In genomic region chr1:74297269-74297668, GRCm38 (mm10) we compare ENCODE assay signal across 8 mouse cellular contexts. TPM values are rescaled to one million over a fixed set of nuclear protein-coding genes. Genes with fewer than 3 reads are reported as not detected.
A peak's percentile ranks its signal among the peaks of the same experiment; 100 is the strongest.
DNase-seq lines count a peak whose midpoint lies in the region; ATAC-seq lines count a peak whose summit lies in the region.

No protein-coding gene starts in this region.

- ATAC-seq in hindbrain, embryonic 11.5 days (ENCODE audit: low FRiP score) = no peak
- no peak for ATAC-seq in megakaryocyte-erythroid progenitor cell, adult 5-6 weeks (replicated peaks; ENCODE audit: low FRiP score, low TSS enrichment, poor library complexity, severe bottlenecking)

- no peaks in the 10 kb centered on the region; the same call in 1 of the 2 replicates for H3K27me3 ChIP-seq in hindbrain, embryonic 10.5 days (ENCODE audit: insufficient read depth, poor library complexity, severe bottlenecking)
- H3K27me3 ChIP-seq in hindbrain, embryonic 11.5 days (ENCODE audit: control insufficient read depth, insufficient read depth, low read length) = no peaks in the 10 kb centered on the region

- 75% methylated on average over 3 of the region's 3 CpGs for WGBS in hindbrain, embryonic 10.5 days
- 78% methylated on average over 3 of the region's 3 CpGs for WGBS in hindbrain, embryonic 11.5 days

- no peaks in the 10 kb centered on the region for H3K9me3 ChIP-seq in hindbrain, embryonic 10.5 days
- no peaks in the 10 kb centered on the region for H3K9me3 ChIP-seq in hindbrain, embryonic 11.5 days (ENCODE audit: control insufficient read depth, low read length)

- peaks cover 20% of the 10 kb centered on the region for H3K36me3 ChIP-seq in hindbrain, embryonic 10.5 days
- no peaks in the 10 kb centered on the region for H3K36me3 ChIP-seq in hindbrain, embryonic 11.5 days (ENCODE audit: control insufficient read depth, insufficient read depth, low read length)

- peak overlapping the region; percentile 80 for H3K27ac ChIP-seq in hindbrain, embryonic 10.5 days
- no peak overlapping the region for H3K27ac ChIP-seq in hindbrain, embryonic 11.5 days (ENCODE audit: low read depth, low read length)
- H3K27ac ChIP-seq in brown adipose tissue, adult 24 weeks (replicated peaks; ENCODE audit: low read depth, low read length) = peak overlapping the region; percentile 92

- H3K4me2 ChIP-seq in hindbrain, embryonic 11.5 days (replicated peaks; ENCODE audit: low read depth, low read length) = no peak overlapping the region

- no peak overlapping the region for H3K4me3 ChIP-seq in hindbrain, embryonic 10.5 days
- H3K4me3 ChIP-seq in hindbrain, embryonic 11.5 days (ENCODE audit: low read depth, low read length) = no peak overlapping the region
- no peak overlapping the region for H3K4me3 ChIP-seq in brown adipose tissue, adult 24 weeks (ENCODE audit: insufficient read depth, low read depth, low read length)

- no peak for DNase-seq in hindbrain, embryonic 10.5 days (ENCODE audit: low spot score)
- no peak for DNase-seq in hindbrain, embryonic 11.5 days (ENCODE audit: low spot score)
- peak; percentile 54 for DNase-seq in heart, postnatal 4 days
- peak; percentile 73 for DNase-seq in lung, postnatal 36 days
- DNase-seq in spleen, adult 18-20 months = no peak
- DNase-seq in left cerebral cortex, postnatal 36 days (ENCODE audit: low spot score in 2 of 2) = no peak

- intact Hi-C loops in left cerebral cortex, postnatal 36 days (cut with DNase I) = no loop called here

- peaks cover 29% of the 10 kb centered on the region for H3K4me1 ChIP-seq in hindbrain, embryonic 10.5 days (replicated peaks)
- no peaks in the 10 kb centered on the region for H3K4me1 ChIP-seq in hindbrain, embryonic 11.5 days (replicated peaks; ENCODE audit: control insufficient read depth, insufficient read depth, low read length)
- H3K4me1 ChIP-seq in brown adipose tissue, adult 24 weeks (ENCODE audit: control insufficient read depth, insufficient read depth, insufficient read length, low read length) = peaks cover 73% of the 10 kb centered on the region

- H3K9ac ChIP-seq in hindbrain, embryonic 11.5 days (ENCODE audit: low read depth, low read length) = no peak overlapping the region

RNA-seq across cellular contexts. Expression of gene Tmbim1, which starts 8.2 kb away (rescaled TPM):
- polyA plus RNA-seq in hindbrain, embryonic 10.5 days (2016; fragmentation: Nextera tagmentation; extraction: Ambion mirVana) = 11.6 and 12.6 TPM in 2 replicates
- 8.6 and 9.1 TPM in 2 replicates for polyA plus RNA-seq in hindbrain, embryonic 11.5 days (2014; fragmentation: Nextera tagmentation; extraction: Ambion mirVana)
- 34.6 and 41.7 TPM in 2 replicates for polyA plus RNA-seq in brown adipose tissue, adult 24 weeks (2012; ENCODE audit: insufficient read depth, insufficient read length, missing spikeins)
- total RNA-seq in heart, postnatal 4 days (2021) = 10 to 100 TPM; 43.4 to 44.3 TPM
- total RNA-seq in megakaryocyte-erythroid progenitor cell, adult 5-6 weeks (2014; fragmentation: Nextera tagmentation) = 10.1 and 16.8 TPM in 2 replicates
- total RNA-seq in megakaryocyte-erythroid progenitor cell, adult 5-6 weeks (2017) = 13.6 and 13.9 TPM in 2 replicates
- total RNA-seq in left cerebral cortex, postnatal 36 days (2021) = 10 to 100 TPM; 21.5 to 26.4 TPM

RNA-seq across cellular contexts. Expression of gene Pnkd, which starts 12.5 kb away (rescaled TPM):
- 111 and 120 TPM in 2 replicates for polyA plus RNA-seq in hindbrain, embryonic 10.5 days (2016; fragmentation: Nextera tagmentation; extraction: Ambion mirVana)
- polyA plus RNA-seq in hindbrain, embryonic 11.5 days (2014; fragmentation: Nextera tagmentation; extraction: Ambion mirVana) = 85.4 and 99.4 TPM in 2 replicates
- 117 and 146 TPM in 2 replicates for polyA plus RNA-seq in brown adipose tissue, adult 24 weeks (2012; ENCODE audit: insufficient read depth, insufficient read length, missing spikeins)
- total RNA-seq in heart, postnatal 4 days (2021) = 100 to 1,000 TPM; 198 to 211 TPM
- 22.4 and 50.1 TPM in 2 replicates for total RNA-seq in megakaryocyte-erythroid progenitor cell, adult 5-6 weeks (2014; fragmentation: Nextera tagmentation)
- 14.1 and 22.8 TPM in 2 replicates for total RNA-seq in megakaryocyte-erythroid progenitor cell, adult 5-6 weeks (2017)
- total RNA-seq in left cerebral cortex, postnatal 36 days (2021) = 100 to 1,000 TPM; 151 to 166 TPM

RNA-seq across cellular contexts. Expression of gene Aamp, which starts 12.7 kb away (rescaled TPM):
- 238 and 248 TPM in 2 replicates for polyA plus RNA-seq in hindbrain, embryonic 10.5 days (2016; fragmentation: Nextera tagmentation; extraction: Ambion mirVana)
- 189 and 198 TPM in 2 replicates for polyA plus RNA-seq in hindbrain, embryonic 11.5 days (2014; fragmentation: Nextera tagmentation; extraction: Ambion mirVana)
- 66.7 and 77.7 TPM in 2 replicates for polyA plus RNA-seq in brown adipose tissue, adult 24 weeks (2012; ENCODE audit: insufficient read depth, insufficient read length, missing spikeins)
- 100 to 1,000 TPM; 103 to 105 TPM for total RNA-seq in heart, postnatal 4 days (2021)
- 78.9 and 90.5 TPM in 2 replicates for total RNA-seq in megakaryocyte-erythroid progenitor cell, adult 5-6 weeks (2014; fragmentation: Nextera tagmentation)
- 84.4 and 95.3 TPM in 2 replicates for total RNA-seq in megakaryocyte-erythroid progenitor cell, adult 5-6 weeks (2017)
- total RNA-seq in left cerebral cortex, postnatal 36 days (2021) = 100 to 1,000 TPM; 139 to 143 TPM

RNA-seq across cellular contexts. Expression of gene Gpbar1, which starts 18.9 kb away (rescaled TPM):
- polyA plus RNA-seq in hindbrain, embryonic 10.5 days (2016; fragmentation: Nextera tagmentation; extraction: Ambion mirVana) = 0.15 and 0.24 TPM in 2 replicates
- 0.32 TPM in 1 of 2 replicates, not detected in the other for polyA plus RNA-seq in hindbrain, embryonic 11.5 days (2014; fragmentation: Nextera tagmentation; extraction: Ambion mirVana)
- polyA plus RNA-seq in brown adipose tissue, adult 24 weeks (2012; ENCODE audit: insufficient read depth, insufficient read length, missing spikeins) = not detected in 2 replicates
- not detected for total RNA-seq in heart, postnatal 4 days (2021)
- total RNA-seq in megakaryocyte-erythroid progenitor cell, adult 5-6 weeks (2014; fragmentation: Nextera tagmentation) = 1.0 TPM in 1 of 2 replicates, not detected in the other
- not detected in 2 replicates for total RNA-seq in megakaryocyte-erythroid progenitor cell, adult 5-6 weeks (2017)
- not detected for total RNA-seq in left cerebral cortex, postnatal 36 days (2021)

Comparison
In these comparisons a context has a peak if more than half of its experiments do, and no peak if none do; other contexts are left out.
1. DNase-seq: peak in heart, postnatal 4 days (single experiment) and lung, postnatal 36 days (single experiment); none in hindbrain, embryonic 10.5 days (single experiment), hindbrain, embryonic 11.5 days (single experiment), spleen, adult 18-20 months (0 of 2) and left cerebral cortex, postnatal 36 days (0 of 2).